Mouse (Mus musculus): ENCODE measurements at regions not wholly inside any gene's neighbourhood (a gene's known extent, or its start where the extent isn't known, plus 50 kb on each side); places are given as distances from the start of the nearest gene placed in this dataset.

DNA sequence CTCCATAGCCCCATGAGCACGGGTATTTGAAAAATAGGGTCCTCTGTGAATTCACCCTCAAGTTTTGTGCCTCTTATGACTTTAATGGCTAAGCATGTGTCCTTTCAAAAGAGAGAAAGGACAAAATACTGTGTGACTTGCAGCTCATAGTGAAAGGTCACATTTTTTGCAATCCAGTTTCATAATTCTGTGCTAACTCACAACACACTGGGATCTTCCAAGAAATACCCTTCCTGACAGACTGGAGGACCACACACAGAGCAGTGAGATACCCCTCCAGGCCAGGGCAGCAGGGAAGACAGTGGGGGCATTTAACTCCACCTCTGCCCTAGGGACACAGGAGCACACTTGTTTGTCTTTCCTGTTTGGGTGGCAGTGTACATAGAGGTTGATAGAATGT is 110.8 kb upstream of the Spata13 start:
- no peak for ATAC-seq (replicated peaks; ENCODE audit: insufficient number of reproducible peaks, low FRiP score, low TSS enrichment, poor library complexity, severe bottlenecking)

DNA sequence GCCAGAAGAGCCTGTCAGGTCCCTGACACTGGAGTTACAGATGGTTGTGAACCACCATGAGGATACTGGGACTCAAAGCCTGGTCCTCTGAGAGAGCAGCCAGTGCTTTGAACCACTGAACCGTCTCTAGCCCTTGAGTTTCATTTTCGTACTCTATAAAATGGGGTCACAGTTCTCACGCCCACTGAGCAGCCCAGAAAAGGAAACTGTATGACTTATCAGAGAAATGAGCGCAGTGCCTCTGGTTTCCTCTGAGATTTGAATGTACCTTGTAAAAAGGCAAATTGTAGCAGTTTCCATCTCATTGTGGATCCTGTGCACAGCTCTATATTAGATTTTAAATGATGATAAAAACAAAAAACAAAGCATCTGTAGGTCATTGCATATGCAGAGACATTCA is 108.9 kb upstream of the Spata13 start:
- ATAC-seq (replicated peaks; ENCODE audit: insufficient number of reproducible peaks, low FRiP score, low TSS enrichment, poor library complexity, severe bottlenecking) = no peak

DNA sequence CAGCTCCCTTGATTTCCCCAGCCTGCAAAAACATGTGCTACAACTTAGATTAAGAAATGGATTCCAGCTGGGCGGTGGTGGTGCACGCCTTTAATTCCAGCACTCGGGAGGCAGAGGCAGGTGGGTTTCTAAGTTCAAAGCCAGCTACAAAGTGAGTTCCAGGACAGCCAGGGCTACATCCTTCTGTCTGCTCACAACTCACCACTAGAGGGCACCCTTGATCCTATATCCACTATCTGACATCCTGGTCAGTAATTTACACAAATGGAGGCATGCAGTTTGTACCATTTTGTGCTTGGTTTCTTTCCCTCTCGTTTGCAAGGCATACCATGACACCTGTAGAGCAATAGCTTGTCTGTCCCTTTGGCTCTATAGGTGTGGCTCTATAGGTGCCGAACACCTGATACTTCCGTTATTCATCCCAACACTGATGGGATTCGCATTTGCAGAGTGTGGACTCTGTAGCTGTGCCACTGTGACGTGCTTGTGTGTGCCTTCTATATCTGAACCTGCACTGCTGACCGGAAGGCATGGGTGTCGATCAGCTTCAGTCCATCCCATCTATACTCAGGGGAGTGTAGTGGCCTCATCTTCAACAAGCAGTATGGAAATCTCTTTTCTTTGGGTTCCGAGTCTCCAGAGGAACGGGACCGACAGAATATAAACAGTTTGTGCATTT is 108.4 kb upstream of the Spata13 start:
- 0 out of 2 replicates have a peak, but pooled peaks have one; percentile 62 for ATAC-seq (replicated peaks; ENCODE audit: insufficient number of reproducible peaks, low FRiP score, low TSS enrichment, poor library complexity, severe bottlenecking)

GRCm38 (mm10) chr14:60525979-60526378 is 107.8 kb upstream of the Spata13 start:
- ATAC-seq (replicated peaks; ENCODE audit: insufficient number of reproducible peaks, low FRiP score, low TSS enrichment, poor library complexity, severe bottlenecking) = no peak

DNA sequence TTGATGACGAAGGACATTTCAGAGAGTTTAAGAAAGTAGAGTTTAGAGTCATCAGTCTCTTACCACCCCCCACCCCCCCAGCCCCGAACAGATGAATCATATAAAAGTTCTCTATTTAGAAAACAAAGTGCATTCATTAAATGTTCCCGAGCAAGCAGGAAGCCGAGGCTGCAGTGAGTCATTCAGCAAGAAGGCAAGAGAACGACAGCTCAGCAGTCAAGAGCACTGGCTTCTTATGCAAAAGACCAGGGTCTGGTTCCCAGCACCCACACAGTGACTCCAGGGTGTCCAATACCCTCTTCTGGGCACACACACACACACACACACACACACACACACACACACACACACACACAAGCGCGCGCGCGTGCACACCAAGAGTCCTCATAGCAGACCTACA is 107.0 kb upstream of the Spata13 start:
- ATAC-seq (replicated peaks; ENCODE audit: insufficient number of reproducible peaks, low FRiP score, low TSS enrichment, poor library complexity, severe bottlenecking) = no peak

DNA sequence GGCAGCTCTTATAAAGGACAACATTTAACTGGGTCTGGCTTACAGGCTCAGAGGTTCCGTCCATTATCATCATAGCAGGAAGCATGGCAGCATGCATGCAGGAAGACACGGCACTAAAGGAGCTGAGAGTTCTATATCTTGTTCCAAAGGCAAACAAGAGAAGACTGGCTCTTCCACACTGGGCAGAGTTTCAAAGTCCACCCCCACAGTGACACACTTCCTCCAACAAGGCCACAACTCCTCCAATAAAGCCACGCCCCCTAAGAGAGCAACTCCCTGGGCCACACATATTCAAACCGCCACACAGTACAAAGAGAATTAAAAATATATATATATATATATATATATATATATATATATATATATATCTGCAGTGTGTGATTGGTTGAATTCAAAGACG is 105.8 kb upstream of the Spata13 start:
- ATAC-seq (replicated peaks; ENCODE audit: insufficient number of reproducible peaks, low FRiP score, low TSS enrichment, poor library complexity, severe bottlenecking) = no peak

DNA sequence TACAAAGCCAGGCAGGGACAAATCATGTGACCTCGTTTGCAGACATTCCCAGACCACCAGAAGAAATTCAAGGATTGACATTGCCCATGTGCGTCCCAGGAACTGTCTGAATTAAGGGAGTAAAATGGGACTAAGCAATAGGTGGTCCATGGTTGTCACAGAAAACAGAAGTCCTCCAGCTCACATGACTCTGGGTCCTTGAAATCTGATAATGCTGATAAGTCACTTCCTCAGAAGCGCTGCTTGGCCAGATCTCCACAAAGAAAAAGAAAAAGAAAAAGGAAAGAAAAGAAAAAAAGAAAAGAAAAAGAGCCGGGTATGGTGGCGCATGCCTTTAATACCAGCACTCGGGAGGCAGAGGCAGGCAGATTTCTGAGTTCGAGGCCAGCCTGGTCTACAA is 105.3 kb upstream of the Spata13 start:
- no peak for ATAC-seq (replicated peaks; ENCODE audit: insufficient number of reproducible peaks, low FRiP score, low TSS enrichment, poor library complexity, severe bottlenecking)

- ATAC-seq (replicated peaks; ENCODE audit: insufficient number of reproducible peaks, low FRiP score, low TSS enrichment, poor library complexity, severe bottlenecking) = no peak
Observed at GRCm38 (mm10) chr14:60529022-60529421, 104.8 kb upstream of the Spata13 start.

GRCm38 (mm10) chr14:60529646-60530347 is 104.0 kb upstream of the Spata13 start:
- no peak for ATAC-seq (replicated peaks; ENCODE audit: insufficient number of reproducible peaks, low FRiP score, low TSS enrichment, poor library complexity, severe bottlenecking)

DNA sequence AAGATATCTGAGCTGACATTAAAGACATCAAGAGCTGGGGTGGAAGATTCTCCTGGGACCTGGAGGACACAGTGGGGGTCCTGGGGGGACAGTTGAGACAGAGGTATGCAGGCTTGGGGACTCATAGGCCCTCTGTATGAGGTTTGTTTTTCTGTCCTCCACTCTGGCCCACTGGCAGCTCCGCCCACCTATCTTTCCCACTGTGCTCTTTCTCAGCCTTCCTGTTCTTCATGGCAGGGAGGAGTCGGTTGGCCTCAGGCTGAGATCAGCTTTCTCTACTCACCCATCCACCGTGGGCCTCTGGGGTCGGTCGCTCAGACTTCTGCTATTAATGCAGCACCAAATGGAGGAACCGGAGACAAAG is 103.5 kb upstream of the Spata13 start:
- ATAC-seq (replicated peaks; ENCODE audit: insufficient number of reproducible peaks, low FRiP score, low TSS enrichment, poor library complexity, severe bottlenecking) = no peak

- no peak for ATAC-seq (replicated peaks; ENCODE audit: insufficient number of reproducible peaks, low FRiP score, low TSS enrichment, poor library complexity, severe bottlenecking)
Observed at GRCm38 (mm10) chr14:60530973-60531372, 102.8 kb upstream of the Spata13 start.

DNA sequence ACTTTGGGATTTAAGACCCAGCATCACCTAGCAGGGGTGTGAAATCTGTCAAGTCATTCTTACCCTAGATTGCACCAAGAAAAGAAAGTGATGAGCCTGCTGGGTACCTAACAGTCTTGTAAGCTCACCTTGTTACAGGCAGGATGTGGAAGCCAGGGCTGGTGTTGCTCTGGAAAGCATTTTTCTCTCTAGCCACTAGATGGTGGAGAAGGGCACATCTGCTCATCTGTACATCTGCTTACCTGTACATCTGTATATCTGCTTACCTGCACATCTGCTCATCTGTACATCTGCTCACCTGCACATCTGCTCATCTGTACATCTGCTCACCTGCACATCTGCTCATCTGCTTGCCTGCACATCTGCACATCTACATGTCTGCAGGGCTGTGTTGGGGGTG is 102.0 kb upstream of the Spata13 start:
- no peak for ATAC-seq (replicated peaks; ENCODE audit: insufficient number of reproducible peaks, low FRiP score, low TSS enrichment, poor library complexity, severe bottlenecking)

DNA sequence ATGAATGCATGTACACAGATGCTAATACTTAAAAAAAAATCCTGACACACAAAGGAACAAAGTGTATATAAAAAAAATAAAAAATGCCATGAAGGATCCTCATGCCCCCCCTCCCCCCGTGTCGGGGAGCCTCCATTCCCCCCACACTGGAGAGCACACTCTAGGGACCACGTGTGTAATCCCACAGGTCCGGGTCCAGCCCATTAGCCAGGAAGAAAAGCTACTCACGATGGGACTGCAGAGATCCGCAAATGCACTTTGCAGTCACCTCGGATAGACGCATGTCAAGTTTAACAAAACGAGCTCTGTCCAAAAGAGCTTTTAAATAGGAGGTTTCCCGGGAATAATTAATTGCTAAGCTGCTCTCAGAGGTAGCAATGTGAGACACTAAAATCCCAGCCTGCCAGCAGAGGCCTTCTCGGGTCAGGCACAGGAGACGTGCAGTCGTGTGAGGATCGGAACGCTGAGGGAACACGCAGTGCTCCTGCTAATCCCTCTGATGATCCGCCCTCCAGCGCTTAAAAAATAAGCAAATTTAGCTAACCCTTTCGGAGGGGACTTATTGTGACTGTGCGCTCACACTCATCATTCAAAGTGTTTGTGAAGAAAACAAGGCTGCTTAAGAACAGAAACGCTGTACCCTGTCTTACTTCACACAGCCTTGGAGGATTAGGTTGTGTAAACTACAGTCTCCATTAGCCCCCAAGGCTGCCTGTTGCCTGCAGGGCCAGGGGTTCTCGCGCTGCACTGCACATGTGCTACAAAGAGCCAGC is 100.2 kb upstream of the Spata13 start:
- no peak for ATAC-seq (replicated peaks; ENCODE audit: insufficient number of reproducible peaks, low FRiP score, low TSS enrichment, poor library complexity, severe bottlenecking)

- no peak for ATAC-seq (replicated peaks; ENCODE audit: insufficient number of reproducible peaks, low FRiP score, low TSS enrichment, poor library complexity, severe bottlenecking)
Observed at GRCm38 (mm10) chr14:60539040-60539439, 94.8 kb upstream of the Spata13 start.

GRCm38 (mm10) chr14:60540111-60540510 is 93.7 kb upstream of the Spata13 start:
- no peak for ATAC-seq (replicated peaks; ENCODE audit: insufficient number of reproducible peaks, low FRiP score, low TSS enrichment, poor library complexity, severe bottlenecking)

- ATAC-seq (replicated peaks; ENCODE audit: insufficient number of reproducible peaks, low FRiP score, low TSS enrichment, poor library complexity, severe bottlenecking) = no peak
Observed at GRCm38 (mm10) chr14:60541596-60541995, 92.2 kb upstream of the Spata13 start.

DNA sequence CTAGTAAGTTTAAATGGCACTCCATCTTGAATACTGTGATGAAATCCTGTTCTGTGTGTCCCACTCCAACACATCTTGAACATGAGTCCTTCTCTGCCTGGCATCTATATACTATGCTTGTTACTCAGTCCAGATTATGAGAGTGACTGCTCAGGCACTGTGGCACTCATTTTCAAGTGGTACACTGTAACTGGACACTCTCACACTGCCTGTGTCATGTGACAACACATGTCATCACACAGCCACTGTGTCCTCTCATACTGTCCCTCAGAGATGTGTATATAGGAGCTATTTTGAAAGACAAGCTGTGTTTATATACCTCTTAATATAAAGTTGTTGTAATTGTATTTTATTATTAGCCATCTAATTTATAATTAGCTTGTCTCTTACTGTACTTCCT is 89.0 kb upstream of the Spata13 start:
- ATAC-seq (replicated peaks; ENCODE audit: insufficient number of reproducible peaks, low FRiP score, low TSS enrichment, poor library complexity, severe bottlenecking) = no peak

- ATAC-seq (replicated peaks; ENCODE audit: insufficient number of reproducible peaks, low FRiP score, low TSS enrichment, poor library complexity, severe bottlenecking) = no peak
Observed at GRCm38 (mm10) chr14:60554222-60554740, 79.5 kb upstream of the Spata13 start.

DNA sequence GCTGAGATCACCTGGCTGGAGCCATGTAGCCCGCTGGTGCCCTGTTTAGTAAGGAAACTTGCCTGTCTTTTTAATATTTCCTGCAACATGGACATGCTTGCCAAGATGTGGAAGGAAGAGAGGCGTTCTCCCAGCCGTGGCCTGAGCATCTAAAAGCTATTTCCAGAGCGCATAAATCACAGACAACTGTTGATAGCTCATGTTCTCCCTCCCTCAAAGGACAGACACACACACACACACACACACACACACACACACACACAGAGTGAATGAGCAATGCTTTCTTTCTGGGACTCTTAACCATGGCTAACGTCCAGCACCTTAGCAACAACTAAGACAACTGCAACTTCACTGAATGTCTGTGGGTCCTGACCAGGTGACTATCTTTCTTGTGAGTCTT is 77.3 kb upstream of the Spata13 start:
- ATAC-seq (replicated peaks; ENCODE audit: insufficient number of reproducible peaks, low FRiP score, low TSS enrichment, poor library complexity, severe bottlenecking) = no peak

- ATAC-seq (replicated peaks; ENCODE audit: insufficient number of reproducible peaks, low FRiP score, low TSS enrichment, poor library complexity, severe bottlenecking) = no peak
Observed at GRCm38 (mm10) chr14:60557020-60557419, 76.8 kb upstream of the Spata13 start.

Measured in monocyte, adult 5-6 weeks (primary cell).